9 mouse cellular contexts compared by ENCODE assay signal in genomic region chr6:148443726-148444701, GRCm38 (mm10). TPM values are rescaled to one million over a fixed set of nuclear protein-coding genes. Genes with fewer than 3 reads are reported as not detected.
DNase-seq lines count a peak whose midpoint lies in the region; ATAC-seq lines count a peak whose summit lies in the region.
"Had no signal": no experiment of that assay in that cellular context is flagged by ENCODE, and none has a peak within 500 bp of the region (broad histone marks: within the 10 kb centered on the region; RNA-seq: fewer than 3 reads in every experiment).

Gene Tmtc1, minus strand, starts transcription at chr6:148444389.

- peak; percentile 87 for DNase-seq in adrenal gland, postnatal 14 days
- peak; percentile 51 for DNase-seq in embryo, embryonic 11.5 days (ENCODE audit: low read depth, low spot score)
- no peak for DNase-seq in gonadal fat pad, adult 2 months (ENCODE audit: low read depth)
- DNase-seq in limb, embryonic 11.5 days (ENCODE audit: low spot score) = peak; percentile 85
- DNase-seq in spleen, adult 18-20 months = peak; percentile 19 to 32

- H3K36me3 ChIP-seq in intestine, embryonic 16.5 days (ENCODE audit: control insufficient read depth, insufficient read depth, low read length) = no peaks in the 10 kb centered on the region
- H3K36me3 ChIP-seq in limb, embryonic 11.5 days (ENCODE audit: control insufficient read depth, insufficient read depth, low read length) = no peaks in the 10 kb centered on the region
- H3K36me3 ChIP-seq in midbrain, embryonic 12.5 days = no peaks in the 10 kb centered on the region

- under 1% methylated on average over 99 of the region's 99 CpGs for WGBS in intestine, embryonic 16.5 days
- WGBS in limb, embryonic 11.5 days = under 1% methylated on average over 84 of the region's 99 CpGs
- WGBS in midbrain, embryonic 12.5 days = under 1% methylated on average over 82 of the region's 99 CpGs

- peak; percentile 84 for ATAC-seq in intestine, embryonic 16.5 days
- ATAC-seq in limb, embryonic 11.5 days (ENCODE audit: insufficient number of reproducible peaks, low FRiP score, low TSS enrichment, low read depth) = peak; percentile 75
- ATAC-seq in midbrain, embryonic 12.5 days (ENCODE audit: low FRiP score, low read depth) = peak; percentile 88
- ATAC-seq in activated CD4-positive, CD25-positive, alpha-beta regulatory T cell, adult 4 months = no peak

- H3K4me1 ChIP-seq in intestine, embryonic 16.5 days (ENCODE audit: control insufficient read depth, insufficient read depth, low read length) = peaks cover 18% of the 10 kb centered on the region
- H3K4me1 ChIP-seq in limb, embryonic 11.5 days (ENCODE audit: control insufficient read depth, insufficient read depth, low read length) = peaks cover 12% of the 10 kb centered on the region
- H3K4me1 ChIP-seq in midbrain, embryonic 12.5 days = peaks cover 30% of the 10 kb centered on the region

- peak within 1 kb of the TSS; percentile 68 for H3K4me3 ChIP-seq in intestine, embryonic 16.5 days (ENCODE audit: low read length)
- peak within 1 kb of the TSS; percentile 53 for H3K4me3 ChIP-seq in limb, embryonic 11.5 days (ENCODE audit: low read depth, low read length)
- H3K4me3 ChIP-seq in midbrain, embryonic 12.5 days = peak within 1 kb of the TSS; percentile 74

- H3K4me2 ChIP-seq in intestine, embryonic 16.5 days (ENCODE audit: low read depth, low read length) = peak within 1 kb of the TSS; percentile 95
- H3K4me2 ChIP-seq in limb, embryonic 11.5 days (ENCODE audit: low read depth, severe bottlenecking) = peak within 1 kb of the TSS; percentile 90
- H3K4me2 ChIP-seq in midbrain, embryonic 12.5 days (replicated peaks) = peak within 1 kb of the TSS; percentile 95

- peaks cover 24% of the 10 kb centered on the region for H3K27me3 ChIP-seq in intestine, embryonic 16.5 days (replicated peaks; ENCODE audit: control insufficient read depth, insufficient read depth, low read length)
- H3K27me3 ChIP-seq in limb, embryonic 11.5 days (ENCODE audit: control insufficient read depth, insufficient read depth, low read length) = peaks cover 16% of the 10 kb centered on the region
- peaks cover 57% of the 10 kb centered on the region for H3K27me3 ChIP-seq in midbrain, embryonic 12.5 days

- peak within 1 kb of the TSS; percentile 75 for H3K9ac ChIP-seq in intestine, embryonic 16.5 days (ENCODE audit: low read depth, low read length)
- peak within 1 kb of the TSS; percentile 66 for H3K9ac ChIP-seq in limb, embryonic 11.5 days (ENCODE audit: low read length)
- peak within 1 kb of the TSS; percentile 73 for H3K9ac ChIP-seq in midbrain, embryonic 12.5 days (replicated peaks)

- H3K9me3 ChIP-seq in intestine, embryonic 16.5 days (ENCODE audit: control insufficient read depth, low read length) = 0 out of 2 replicates have a peak, but pooled peaks cover 2% of the 10 kb centered on the region
- no peaks in the 10 kb centered on the region; the same call in 1 of the 2 replicates for H3K9me3 ChIP-seq in limb, embryonic 11.5 days (ENCODE audit: control insufficient read depth, low read length)
- no peaks in the 10 kb centered on the region for H3K9me3 ChIP-seq in midbrain, embryonic 12.5 days

- H3K27ac ChIP-seq in intestine, embryonic 16.5 days (ENCODE audit: low read length) = no peak within 1 kb of the TSS
- H3K27ac ChIP-seq in limb, embryonic 11.5 days (replicated peaks; ENCODE audit: low read depth, low read length) = no peak within 1 kb of the TSS
- H3K27ac ChIP-seq in midbrain, embryonic 12.5 days (replicated peaks) = peak within 1 kb of the TSS; percentile 46
- H3K27ac ChIP-seq: macrophage had no signal

RNA-seq across cellular contexts. Expression of gene Tmtc1, which starts in this region (rescaled TPM):
- 10.7 and 13.2 TPM in 2 replicates for total RNA-seq in adrenal gland, postnatal 14 days (2021)
- 12.0 and 15.3 TPM in 2 replicates for polyA plus RNA-seq in gonadal fat pad, adult 2 months (2012; rRNA removed)
- 0.64 and 0.66 TPM in 2 replicates for polyA plus RNA-seq in intestine, embryonic 16.5 days (2015; fragmentation: Nextera tagmentation; extraction: Ambion mirVana)
- polyA plus RNA-seq in limb, embryonic 11.5 days (2014; fragmentation: Nextera tagmentation; extraction: Ambion mirVana) = 1.0 and 1.8 TPM in 2 replicates
- polyA plus RNA-seq in midbrain, embryonic 12.5 days (2016; fragmentation: Nextera tagmentation; extraction: Ambion mirVana) = 2.4 and 3.2 TPM in 2 replicates
- under 1 TPM in 1 of 2 experiments, not detected in 1; 0.08 TPM for polyA plus RNA-seq in activated CD4-positive, CD25-positive, alpha-beta regulatory T cell, adult 4 months (2017; shearing (Covaris generic))
- polyA plus RNA-seq: macrophage had no signal

Comparison
In these comparisons a context has a peak if more than half of its experiments do, and no peak if none do; other contexts are left out.
1. Peak in ATAC-seq, H3K4me3 ChIP-seq, H3K9ac ChIP-seq and H3K4me2 ChIP-seq in intestine, embryonic 16.5 days; RNA of the gene not detected or under 1 TPM.